Mouse (Mus musculus) C3H10T1/2 (cell line): ENCODE data around the gene Hsd3b1. TPM values are rescaled to one million over a fixed set of nuclear protein-coding genes. Genes with fewer than 3 reads are reported as not detected.

Source experiments
- polyA plus RNA-seq, 2 experiments: library from polyadenylated mRNA; unstranded; fragments of >200 nt; fragmentation: generic; extraction: Trizol; gene quantifications; one replicate each; pipeline ENCODE4 v1.2.1; 2012; ENCODE audit warnings: missing spikeins in 2 of 2

Gene Hsd3b1
- polyA plus RNA-seq = not detected

DNA sequence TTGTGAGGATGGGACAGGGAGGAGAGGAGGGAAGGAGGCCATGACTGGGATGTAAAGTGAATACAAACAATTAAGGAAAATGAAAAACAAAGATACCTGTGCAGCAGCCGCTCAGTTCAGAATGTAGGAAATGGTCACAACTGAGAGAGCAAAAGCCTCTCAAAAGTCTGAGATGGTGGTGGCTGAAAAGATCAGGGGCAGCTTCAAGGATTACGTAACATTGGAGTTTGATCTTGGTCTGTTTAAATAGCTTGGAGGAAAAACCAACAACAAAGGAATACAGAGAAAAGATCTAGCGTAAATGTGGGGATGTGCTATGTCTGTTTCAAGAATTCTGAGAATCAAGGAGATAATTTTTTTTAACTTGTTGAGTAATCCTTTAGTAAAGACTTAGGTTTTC lies at the start of gene Hsd3b1:
Gene Hsd3b1, minus strand, starts transcription at position 219 of the 400 bp plus-strand sequence.

DNA sequence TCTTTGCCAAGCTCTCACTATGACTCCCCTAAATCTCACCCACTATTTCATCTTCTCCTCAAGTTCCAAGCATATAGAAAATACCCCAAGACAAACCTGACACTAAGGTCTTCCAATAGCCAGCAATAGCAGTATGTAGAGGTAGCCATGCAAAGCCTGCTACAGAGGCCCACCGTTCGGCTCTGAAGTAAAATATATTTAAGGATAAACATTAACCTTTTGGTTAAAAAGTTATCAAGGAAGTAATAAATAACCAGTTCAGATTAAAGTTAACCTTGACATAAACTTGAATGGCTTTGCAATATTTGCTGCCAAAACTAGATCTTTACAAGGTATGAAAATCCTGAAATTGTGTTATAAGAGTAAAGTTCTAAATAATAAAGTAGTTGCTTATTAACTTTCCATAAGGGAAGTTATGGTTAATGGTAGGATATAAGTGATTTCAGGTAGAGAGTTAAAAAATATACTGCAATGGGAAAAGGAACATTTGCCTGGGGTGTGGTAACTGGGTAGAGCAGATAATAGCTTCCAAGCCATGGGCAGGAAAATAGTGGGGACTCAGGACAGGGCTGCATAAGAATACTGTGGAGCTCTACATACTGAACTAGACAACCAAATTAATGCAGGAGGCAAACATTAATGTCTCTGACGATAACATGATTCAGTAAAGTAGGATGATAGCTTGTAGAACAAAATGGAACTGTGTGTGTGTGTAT lies 33.6 kb upstream of the Hsd3b1 start, which contains the start of gene Hao2:
Gene Hao2, minus strand, starts transcription at position 183 of the 716 bp plus-strand sequence.

DNA sequence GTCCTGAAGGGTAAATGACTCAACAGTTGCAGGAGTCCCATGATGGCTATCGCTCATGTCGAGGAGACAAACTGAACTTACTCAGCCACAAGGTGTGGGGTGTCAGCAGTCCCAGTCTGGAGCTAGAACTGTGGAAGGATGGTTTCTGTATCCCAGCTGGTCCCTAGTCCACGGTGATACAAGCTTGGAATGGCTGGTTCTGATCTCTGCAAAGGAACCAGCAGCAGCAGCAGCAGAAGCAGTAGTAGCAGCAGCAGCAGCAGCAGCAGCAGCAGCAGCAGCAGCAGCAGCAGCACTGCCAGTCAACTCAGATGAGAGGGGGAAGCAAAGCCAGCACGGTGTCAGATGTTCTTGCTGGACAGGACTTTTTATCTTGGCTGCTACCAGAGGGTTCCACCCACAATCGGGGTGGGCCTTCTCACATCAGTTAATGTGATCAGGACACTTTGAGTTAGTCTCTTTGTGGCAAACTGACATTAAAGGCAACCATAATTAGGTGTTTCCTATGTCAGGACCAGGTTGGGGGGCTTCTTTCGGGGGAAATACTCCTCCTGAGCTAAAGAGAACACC lies 45.4 kb downstream of the Hsd3b1 start, which contains the start of gene Hsd3b6:
Gene Hsd3b6, minus strand, starts transcription at position 343 of the 570 bp plus-strand sequence.

Other genes starting within 250 kb of the Hsd3b1 start
- gene Hsd3b5, start 229.5 kb downstream of the Hsd3b1 start, polyA plus RNA-seq = not detected
- gene Hsd3b2, start 135.3 kb downstream of the Hsd3b1 start, polyA plus RNA-seq = not detected
- gene Hsd3b3, start 96.7 kb downstream of the Hsd3b1 start, polyA plus RNA-seq = not detected
- gene Hsd3b6, start 45.4 kb downstream of the Hsd3b1 start, polyA plus RNA-seq = not detected
- not detected for gene Hao2, start 33.4 kb upstream of the Hsd3b1 start, polyA plus RNA-seq